Mouse (Mus musculus): ENCODE data around the gene Plch2.

Gene Plch2

DNA sequence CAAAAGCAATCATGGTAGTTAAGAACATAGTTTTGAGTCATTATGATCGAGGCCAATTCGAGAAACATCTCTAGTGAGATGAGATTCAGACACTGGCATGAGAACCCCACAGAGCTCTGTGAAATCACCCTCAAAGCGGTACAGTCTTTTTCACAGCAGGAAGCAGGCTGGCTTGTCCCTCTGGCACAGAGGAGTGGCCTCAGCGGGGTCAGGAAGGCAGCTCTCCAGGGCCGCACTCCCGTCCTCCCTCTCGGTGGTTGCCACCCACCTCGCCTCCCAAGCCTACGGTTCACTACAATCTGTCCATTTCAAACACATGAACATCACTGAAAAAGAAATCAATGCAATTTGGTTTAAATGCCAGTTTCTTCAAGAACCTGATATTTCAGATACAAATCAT lies 17.8 kb upstream of the Plch2 start:
- DNase-seq (ENCODE audit: low read depth, low spot score), result no peak

DNA sequence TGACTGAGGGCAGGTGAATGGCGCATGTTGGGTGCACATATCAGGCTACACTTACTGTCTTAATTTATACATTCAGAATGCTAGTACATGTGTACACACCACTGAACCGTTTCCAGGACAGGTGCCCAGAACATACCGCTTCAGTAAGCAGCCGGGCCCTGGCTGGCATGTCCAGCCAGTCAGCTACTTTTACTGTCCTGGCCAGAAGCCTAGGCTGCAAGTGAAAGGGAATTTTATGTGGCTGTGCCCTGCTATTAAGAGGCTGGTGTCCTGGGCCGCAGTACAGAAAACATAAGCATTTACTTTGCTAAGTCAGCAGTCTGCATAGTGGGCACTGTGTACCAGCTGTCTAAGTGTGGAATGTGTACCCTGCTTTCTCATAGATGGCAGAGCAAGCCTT lies 14.3 kb upstream of the Plch2 start:
- DNase-seq (ENCODE audit: low read depth, low spot score), result no peak

DNA sequence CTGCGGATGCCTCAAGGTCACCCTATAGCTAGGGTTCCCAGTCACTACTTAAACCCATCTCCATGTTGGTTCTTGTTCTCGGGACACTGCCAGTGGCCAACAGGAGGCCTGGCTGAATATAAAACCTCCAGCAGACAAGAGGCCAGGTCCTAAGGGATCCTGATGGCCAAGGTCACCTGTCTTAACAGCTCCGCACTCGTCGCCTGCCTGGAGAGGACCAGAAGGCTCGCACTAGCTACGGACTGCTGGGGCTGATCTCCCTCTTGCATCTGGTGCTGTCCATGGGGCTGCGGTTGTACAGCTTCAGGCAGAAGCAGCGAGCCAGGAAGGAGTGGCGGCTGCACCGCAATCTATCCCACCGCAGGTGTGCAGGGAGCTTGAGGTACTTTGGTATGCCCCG lies 13.6 kb upstream of the Plch2 start:
- no peak for DNase-seq (ENCODE audit: low read depth, low spot score)

DNA sequence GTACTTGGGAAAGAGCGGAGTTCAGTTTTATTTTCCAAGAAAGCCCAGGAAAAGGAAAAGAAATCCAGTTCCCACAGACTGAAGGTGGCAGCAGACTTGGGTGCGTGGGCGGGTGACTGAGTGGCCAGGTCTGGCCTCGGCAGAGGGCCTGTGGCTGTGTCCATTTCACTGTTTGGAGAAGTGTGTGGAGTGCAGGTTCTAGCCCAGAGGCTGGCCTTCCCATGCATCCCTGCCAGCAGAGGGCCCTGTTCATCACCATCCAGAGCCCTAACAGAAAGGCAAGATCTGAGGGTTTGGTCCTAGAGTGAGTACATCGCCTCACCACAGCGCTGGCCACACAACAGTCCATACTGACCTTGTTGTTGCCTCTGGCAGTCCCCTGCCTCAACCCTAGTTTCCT lies 12.6 kb upstream of the Plch2 start:
- peak; percentile 25 for DNase-seq (ENCODE audit: low read depth, low spot score)

DNA sequence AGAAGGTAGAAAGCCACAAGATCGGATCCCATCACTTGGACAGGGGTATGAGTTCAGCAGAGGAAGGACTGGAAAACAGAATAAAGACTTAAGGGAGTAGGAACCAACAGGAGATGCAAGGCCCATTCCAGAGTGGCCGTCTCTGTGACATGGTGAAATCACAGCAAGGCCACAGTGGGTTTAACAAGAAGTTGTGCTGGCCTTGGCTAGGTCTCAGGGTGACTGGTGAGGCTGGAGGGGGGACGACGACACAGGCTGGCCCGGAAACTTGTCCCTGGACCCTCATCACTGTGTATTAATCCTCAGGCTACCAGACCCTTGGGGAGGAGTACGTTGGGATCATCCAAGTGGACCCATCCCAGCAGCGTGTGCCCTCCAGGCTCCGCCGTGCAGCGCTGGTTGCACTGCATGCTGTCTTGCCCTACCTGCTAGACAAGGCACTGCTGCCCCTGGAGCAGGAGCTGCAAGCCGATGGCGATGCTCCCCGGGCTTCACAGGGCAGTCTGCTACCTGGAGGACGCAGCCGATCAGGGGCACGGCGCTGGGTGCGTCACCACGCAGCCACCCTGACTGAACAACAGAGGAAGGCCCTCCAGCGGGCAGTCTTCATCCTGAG lies 11.9 kb upstream of the Plch2 start:
- DNase-seq (ENCODE audit: low read depth, low spot score), result no peak

DNA sequence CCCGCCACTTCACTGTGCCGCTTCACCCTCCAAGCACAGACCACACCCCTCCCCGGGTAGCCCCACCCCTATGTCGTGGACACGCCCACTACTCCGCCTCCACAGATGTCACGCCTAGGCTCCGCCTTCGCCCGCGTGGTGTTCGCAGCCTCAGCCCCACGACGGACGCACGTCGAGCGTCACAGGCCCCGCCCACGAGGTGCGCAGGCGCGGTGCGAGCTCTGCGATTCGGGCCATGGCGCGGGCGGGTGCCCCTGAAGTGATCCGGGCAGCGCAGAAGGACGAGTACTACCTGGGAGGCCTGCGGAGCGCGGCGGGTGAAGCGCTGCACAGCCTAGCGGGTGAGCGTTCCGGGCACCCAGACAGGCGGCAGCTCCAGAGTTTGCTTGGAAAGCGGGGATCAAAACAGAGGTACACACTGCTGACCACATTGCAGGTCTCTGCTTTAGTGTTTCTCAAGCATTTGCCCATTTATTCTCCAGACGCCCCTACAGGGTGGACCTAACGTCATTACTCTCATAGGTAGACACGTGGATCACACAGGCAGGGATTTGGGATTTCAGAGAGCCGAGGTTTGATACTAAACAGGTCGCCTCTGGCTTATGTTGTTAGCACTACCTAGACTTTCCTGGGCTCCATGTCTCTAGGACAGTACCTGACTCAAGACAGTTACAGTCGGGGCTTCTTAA lies 10.4 kb upstream of the Plch2 start, which contains the start of gene Pex10:
Pex10 (plus strand) TSS at position 183 of the 689 bp plus-strand sequence.
- DNase-seq (ENCODE audit: low read depth, low spot score), result peak; percentile 97

DNA sequence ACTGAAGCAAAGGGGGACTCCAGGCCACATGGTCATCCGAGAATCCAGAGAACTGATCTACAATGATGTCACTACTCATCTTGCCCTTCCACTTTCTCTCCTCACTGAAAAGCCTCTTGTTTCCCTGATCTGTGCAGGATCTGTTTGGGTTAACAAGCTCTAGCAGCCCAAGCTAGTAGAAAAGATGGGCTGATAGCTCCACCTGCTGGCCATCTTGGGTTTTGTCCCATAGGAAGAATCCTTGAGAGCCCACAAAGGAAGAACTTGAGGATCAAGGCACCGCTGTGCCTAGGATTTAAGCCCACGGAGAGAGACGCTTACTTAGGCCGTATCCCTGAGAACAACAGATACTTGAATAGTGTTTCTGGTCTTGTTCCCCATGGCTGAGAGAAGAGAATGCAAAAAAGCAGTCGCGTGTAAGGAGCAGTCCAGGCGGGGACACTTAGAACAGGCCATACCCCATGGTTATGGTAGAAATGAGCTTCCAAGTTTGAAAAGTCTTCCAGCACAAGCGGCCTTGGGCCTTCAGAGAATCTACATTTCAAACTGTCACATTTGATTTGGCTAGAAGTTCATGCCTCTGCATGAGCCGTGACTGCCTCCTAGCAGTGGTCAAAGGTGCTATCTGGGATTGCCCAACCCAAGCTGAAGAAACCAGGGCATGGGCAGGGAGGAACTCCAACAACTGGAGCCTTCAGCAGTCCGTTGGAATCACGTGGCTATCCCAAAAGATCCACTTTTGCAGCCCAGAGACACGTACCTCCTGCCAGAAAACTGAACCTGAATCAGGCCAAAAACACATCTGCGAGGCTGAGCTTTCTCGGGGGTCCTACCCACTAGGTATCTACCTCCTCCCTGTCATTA lies 9.6 kb upstream of the Plch2 start:
- DNase-seq (ENCODE audit: low read depth, low spot score), result peak; percentile 81

DNA sequence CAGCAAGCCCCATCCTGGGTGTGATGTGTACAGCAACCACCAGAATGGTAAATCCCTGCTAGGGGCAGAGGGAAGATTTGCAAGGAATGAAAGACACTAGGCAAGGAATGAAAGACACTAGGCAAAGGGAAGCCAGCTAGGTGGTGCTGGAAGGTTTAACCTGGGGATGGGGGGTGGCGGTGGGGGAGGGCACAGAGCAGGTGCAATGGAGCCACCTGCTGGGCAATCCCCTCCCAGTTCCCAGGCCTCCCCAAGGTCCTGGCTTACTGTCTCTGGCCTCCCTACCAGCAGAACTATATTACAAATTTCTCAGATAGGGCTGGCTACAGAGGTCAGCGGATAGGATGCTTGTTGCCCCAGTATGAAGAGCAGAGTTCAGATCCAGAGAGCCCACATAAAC lies 7.9 kb upstream of the Plch2 start:
- peak; percentile 30 for DNase-seq (ENCODE audit: low read depth, low spot score)

DNA sequence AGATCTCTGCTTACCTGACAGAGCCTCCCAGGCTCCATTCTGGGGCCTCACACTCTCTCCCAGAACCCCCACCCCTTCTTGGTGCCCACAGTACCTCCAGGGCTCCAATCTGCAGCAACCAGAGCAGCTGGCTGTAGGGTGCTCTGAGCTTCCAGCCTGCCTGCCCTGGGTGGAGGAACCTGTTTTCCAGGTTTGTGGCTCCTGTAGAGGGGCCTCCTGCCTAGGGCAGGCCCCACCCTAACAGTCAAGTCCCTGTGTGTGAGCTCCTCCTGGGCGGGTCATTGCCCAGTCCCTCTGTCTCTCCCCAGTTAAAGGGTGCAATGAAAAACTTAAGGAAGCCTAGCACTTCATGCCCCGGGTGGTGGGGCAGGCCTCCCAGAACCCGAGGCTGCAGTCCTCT lies 7.3 kb upstream of the Plch2 start:
- DNase-seq (ENCODE audit: low read depth, low spot score), result no peak

DNA sequence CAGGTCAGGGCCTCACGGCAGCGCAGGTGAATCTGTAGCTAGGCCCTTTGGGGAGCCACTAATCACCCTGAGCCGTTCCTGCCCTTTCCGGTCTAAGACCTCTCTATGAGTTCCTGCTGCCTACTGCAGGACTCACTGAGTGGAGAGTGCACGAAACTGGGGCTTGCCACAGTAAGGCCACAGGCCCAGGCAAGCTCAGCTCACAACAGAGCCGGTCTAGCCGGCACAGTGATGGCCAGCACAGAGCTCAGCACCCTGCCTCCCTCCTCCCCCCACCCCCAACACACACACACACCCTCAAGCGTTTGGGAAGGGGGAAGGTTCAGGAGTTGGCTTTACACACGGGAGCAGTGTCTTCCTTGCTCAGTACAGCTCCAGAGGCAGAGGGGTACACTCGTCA lies 1.7 kb upstream of the Plch2 start:
- no peak for DNase-seq (ENCODE audit: low read depth, low spot score)

DNA sequence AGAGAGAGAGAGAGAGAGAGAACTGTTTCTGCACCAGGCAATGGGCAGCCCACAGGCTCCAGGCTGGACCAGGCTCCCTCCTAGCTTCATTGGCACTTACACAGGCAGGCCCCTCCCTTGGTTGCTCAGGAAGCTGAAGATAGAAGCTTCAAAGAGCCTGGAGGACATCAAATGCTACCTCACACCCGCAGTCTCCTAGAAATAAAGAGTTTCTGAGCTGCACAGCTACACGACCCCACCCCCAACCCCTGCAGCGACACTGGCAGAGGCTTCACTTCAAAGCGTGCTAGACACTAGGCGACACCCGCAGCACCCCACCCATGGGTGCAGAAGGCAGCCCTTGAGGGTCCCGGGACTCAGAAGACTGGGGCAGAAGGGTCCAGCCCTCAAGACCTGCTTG lies 6.5 kb downstream of the Plch2 start:
- DNase-seq (ENCODE audit: low read depth, low spot score), result peak; percentile 85

DNA sequence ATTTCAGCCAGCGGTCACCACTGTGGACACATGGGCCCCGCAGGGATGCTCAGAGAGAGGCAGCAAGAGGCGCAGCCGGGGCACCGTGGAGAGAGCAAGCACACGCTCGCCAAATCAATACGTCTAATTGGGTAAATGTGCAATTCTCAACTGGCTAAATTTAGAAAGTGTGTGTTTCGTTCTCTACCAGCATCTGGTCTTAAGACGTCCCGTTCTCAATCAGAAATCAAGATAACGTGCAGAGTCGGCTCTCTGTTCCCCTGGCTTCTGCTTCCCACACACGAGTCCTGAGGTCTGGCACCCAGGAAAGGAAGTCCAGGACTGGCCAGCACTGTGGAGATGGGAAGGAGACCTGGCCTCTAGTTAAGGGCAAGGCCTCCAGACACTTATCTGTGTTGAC lies 9.9 kb downstream of the Plch2 start:
- DNase-seq (ENCODE audit: low read depth, low spot score), result no peak

DNA sequence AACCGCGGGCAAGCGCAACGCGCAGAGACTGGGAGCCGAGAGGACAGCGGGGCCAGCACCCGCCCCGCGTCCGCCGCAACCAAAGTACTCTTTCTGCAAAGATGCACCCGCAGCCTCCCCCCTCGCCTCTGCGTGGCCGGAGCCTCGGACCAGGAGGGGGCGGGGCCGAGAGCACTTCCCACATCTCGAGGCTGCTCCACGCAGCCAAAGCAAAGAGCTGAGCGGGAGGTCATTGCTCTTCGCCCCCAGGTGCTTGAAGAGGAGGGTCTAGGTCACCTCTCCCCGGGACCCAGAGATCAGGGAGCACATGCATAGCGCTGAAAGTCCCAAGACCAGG lies 13.3 kb downstream of the Plch2 start:
- DNase-seq (ENCODE audit: low read depth, low spot score), result no peak

DNA sequence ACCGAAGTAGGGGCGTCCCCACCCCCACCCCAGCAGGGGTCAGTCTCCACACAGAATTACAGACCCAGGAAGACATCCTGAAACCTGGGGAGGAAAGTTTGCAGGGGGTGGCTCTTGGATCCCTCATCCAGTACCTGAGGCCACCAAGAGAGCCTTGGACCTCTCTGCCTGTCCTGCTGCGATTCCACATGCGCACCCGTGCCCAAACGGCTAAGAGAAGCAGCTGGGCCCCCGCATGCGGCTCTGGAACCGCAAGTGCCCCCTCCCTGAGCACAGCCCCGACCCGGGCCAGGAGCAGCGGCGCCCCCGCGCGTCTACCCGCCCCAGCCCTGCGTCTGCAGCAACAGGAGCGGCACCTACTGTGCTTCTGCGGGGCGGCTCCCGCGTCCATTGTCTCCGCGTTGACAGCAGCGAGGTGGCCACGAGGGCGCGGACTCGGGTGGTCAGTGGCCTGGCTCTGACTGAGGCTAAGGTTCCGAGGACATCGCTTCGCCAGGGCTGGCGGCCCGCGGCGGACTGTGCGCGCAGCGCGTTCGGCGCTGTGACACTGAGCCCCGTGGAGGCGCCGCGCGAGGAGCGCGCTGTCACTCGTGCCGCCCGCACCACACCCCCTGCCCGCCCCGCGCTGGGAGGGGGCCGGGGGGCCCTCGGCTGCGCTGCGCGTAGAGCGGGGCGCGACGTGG lies 13.8 kb downstream of the Plch2 start:
- DNase-seq (ENCODE audit: low read depth, low spot score), result no peak

DNA sequence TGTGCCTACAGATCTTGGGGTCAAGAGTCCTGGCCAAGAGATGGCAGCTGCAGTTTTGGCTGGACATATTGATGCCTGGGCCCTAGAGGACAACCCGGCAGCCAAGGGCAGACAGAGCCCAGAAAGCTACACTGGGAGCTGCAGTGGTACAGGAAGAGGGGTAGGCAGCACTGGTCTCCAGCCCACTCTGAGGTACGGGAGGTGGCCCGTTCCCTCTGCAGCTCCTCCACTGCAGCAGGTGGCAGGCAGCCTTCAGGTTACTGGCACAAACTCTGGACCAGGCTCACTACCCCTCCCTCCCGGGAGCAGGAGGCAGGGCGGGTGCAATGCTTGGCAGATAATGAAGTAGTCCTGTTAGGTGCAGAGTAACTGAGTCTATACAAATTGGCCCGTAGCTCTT lies 15.9 kb downstream of the Plch2 start:
- no peak for DNase-seq (ENCODE audit: low read depth, low spot score)

DNA sequence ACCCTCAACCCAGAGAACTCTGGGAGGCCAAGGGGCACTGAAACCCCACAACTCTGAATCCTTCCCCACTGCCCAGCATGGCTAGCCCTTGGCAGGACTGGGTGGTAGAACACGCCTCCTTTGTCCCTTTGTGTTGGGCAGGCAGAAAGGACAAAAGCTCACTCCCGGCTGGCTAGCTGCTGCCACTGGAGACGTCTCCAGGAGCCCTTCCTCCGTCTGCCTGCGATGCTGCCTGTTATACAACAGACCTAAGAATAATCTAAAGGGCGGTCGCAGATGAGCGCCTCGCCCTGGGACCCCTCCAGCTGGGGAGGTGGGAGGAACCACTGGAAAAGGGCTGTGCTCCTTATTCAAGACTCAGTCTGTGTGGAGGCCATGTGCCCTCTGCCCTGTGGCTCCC lies 16.4 kb downstream of the Plch2 start:
- DNase-seq (ENCODE audit: low read depth, low spot score), result no peak

DNA sequence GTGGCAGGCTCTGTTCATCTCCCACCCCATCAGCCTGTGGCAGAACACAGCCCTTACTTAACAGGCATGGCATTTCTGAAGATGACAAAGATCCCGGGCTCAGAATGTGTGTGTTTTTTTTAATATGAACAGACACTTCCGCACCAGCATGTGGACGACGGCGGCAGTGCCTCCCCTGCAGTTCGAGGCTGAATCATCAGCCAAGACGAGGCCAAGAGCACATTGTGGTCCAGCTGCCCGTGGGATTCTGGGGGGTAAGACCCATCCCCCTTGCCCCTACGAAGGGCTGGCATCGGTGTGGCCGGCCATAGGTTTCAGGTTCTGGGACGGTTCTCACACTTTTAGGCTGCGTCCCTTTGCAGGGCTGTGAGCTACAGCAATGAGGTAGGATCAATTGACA lies 21.8 kb downstream of the Plch2 start:
- DNase-seq (ENCODE audit: low read depth, low spot score), result no peak

DNA sequence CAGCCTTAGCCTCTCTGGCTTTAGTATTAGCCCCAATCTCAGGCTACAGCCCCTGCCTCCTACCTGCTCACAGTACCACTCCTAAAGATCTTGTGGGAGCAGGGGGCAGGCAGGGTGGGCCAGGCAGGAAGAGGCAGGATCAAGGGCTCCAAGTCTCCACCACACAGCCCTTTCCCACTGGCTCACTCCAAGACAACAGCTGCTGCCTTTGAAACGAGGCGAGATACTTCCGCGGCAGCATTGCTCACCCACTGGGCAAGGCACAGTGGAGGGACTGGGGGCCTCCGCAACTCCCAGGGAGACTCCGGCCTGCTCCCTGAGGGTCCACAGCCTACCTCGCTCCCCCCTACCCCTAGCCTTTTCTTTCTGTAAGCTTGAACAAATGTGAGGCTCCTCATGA lies 22.4 kb downstream of the Plch2 start:
- DNase-seq (ENCODE audit: low read depth, low spot score), result no peak

DNA sequence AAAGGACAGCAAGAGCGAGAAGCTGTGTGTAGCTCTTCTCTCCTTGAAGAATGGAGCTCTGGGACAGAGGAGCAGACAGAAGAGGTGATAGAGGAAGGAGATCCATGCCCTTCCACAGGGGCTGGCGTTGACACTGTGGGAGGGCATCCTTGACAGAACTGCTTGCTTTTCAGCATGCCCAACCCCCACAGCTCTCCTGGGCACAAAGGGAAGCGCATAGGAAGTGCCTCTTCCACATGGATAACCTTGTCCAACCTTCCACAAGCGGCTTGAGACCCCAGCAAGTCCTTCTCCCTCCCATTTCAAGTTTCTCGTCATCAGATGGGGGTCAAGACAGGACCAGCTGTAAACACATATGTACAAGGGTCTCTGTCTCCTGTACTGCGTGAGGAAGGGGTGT lies 23.5 kb downstream of the Plch2 start:
- DNase-seq (ENCODE audit: low read depth, low spot score), result no peak

DNA sequence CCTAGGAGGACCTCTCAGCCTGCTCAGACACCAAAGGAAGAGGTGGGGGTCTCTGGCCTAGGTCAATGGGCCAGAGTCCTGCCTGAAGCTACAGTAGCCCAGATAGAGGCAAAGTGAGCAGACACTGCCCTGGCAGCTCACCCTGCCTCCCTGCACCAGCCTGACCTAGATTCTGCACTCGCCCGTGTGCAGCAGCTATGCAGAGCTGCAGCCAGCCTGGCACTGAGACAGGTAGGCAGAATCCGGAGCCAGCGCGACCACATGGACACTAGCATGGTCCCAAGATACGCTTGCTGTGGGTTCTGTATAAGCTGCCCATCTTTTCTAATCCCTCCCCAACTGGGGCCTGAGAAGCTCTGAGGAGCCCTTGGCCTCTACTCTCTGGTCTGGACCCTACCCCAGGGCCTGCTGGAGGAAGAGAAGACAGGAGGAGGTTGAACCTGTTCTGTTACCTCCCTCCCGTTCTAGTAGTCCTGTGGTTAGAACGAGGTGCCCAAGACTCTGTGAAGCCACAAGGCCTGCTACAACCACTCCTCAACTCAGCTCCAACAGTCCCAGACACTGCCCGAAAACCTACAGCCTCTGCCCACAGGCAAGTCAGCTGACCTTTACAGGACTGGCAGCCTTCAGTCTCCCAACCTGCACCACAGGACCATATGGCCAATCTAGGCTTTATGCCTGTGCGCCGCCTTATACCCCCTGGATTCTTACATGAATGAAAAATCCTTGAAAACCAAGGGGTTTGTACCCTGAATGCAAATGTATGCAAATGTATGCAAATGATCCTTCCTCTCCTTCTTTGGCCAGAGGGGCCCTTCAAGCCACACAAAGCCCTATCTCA lies 32.2 kb downstream of the Plch2 start:
- DNase-seq (ENCODE audit: low read depth, low spot score), result no peak

DNA sequence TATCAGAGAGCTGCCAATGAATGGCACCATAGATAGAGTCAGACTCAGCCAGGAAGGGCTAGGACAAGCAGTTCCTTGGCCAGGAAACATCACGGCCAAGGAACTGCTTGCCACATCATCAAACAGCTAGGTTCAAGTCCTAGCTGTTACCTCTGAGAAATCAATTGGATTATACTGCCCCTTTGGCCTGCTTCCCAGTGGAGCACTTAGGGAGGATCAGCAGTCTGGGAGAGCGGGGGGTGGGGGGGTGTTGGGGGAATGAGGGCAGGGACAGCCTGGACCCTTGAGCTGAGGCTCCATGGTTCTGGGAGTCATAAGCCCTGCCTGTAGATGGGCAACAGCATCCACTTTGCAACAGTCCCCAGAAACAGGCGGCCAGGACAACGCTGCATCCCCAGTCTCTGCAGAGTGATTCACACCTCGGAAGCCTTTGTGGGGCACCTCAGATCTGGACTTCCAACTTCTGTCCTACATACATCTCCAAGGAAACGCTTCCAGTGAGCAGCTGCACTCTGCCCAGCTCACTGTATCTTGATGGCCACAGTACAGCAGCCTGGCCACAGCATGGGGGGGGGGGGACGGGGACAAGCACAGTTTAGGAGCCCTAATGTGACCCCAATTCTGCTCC lies 34.2 kb downstream of the Plch2 start:
- DNase-seq (ENCODE audit: low read depth, low spot score), result no peak
